Mouse (Mus musculus) embryonic facial prominence, embryonic 11.5 days (tissue): ENCODE measurements around the gene Ski. TPM values are rescaled to one million over a fixed set of nuclear protein-coding genes. Genes with fewer than 3 reads are reported as not detected.

Source experiments
- ATAC-seq: fragments of 200-750 bp; cut with Nextera tagmentation; replicated peaks from 2 replicates; pipeline ENCODE4 v1.8.0; 2017; ENCODE audit warnings: low read depth; ENCODE audit not compliant: insufficient number of reproducible peaks, low FRiP score, low TSS enrichment
- DNase-seq: peaks from one replicate; pipeline ENCODE4 v3.0.0-alpha.2; 2015; ENCODE audit warnings: low spot score
- H3K27ac ChIP-seq: fragments of 300-500 bp; sonication (generic); replicated peaks from 2 replicates; pipeline ENCODE4 v1.5.1; 2014; ENCODE audit warnings: mild to moderate bottlenecking, low read depth, low read length, control low read depth
- H3K27me3 ChIP-seq: fragments of 300-500 bp; sonication (generic); 2 replicates; pipeline ENCODE4 v1.6.1; 2014; ENCODE audit warnings: mild to moderate bottlenecking, low read length, moderate library complexity, mixed read lengths; ENCODE audit not compliant: control insufficient read depth, insufficient read depth
- H3K36me3 ChIP-seq: fragments of 300-500 bp; sonication (generic); replicated peaks from 2 replicates; pipeline ENCODE4 v1.6.1; 2014; ENCODE audit warnings: low read depth, mild to moderate bottlenecking, low read length, moderate library complexity, mixed read lengths; ENCODE audit not compliant: control insufficient read depth, insufficient read depth
- H3K4me1 ChIP-seq: fragments of 300-500 bp; sonication (generic); 2 replicates; pipeline ENCODE4 v1.6.1; 2014; ENCODE audit warnings: low read length, mixed read lengths; ENCODE audit not compliant: control insufficient read depth, insufficient read depth
- H3K4me2 ChIP-seq: fragments of 300-500 bp; sonication (generic); 2 replicates; pipeline ENCODE4 v1.6.1; 2014; ENCODE audit warnings: low read depth, mild to moderate bottlenecking, control low read depth, low read length, moderate library complexity
- H3K4me3 ChIP-seq: fragments of 300-500 bp; sonication (generic); 2 replicates; pipeline ENCODE4 v1.5.1; 2014; ENCODE audit warnings: low read depth, low read length, control low read depth
- H3K9ac ChIP-seq: fragments of 300-500 bp; sonication (generic); replicated peaks from 2 replicates; pipeline ENCODE4 v1.6.1; 2014; ENCODE audit warnings: mild to moderate bottlenecking, control low read depth, low read length
- H3K9me3 ChIP-seq: fragments of 300-500 bp; sonication (generic); replicated peaks from 2 replicates; pipeline ENCODE4 v1.6.1; 2016; ENCODE audit warnings: mild to moderate bottlenecking, low read length, inconsistent platforms, mixed read lengths; ENCODE audit not compliant: control insufficient read depth
- WGBS: fragments of 180-500 bp; shearing (Covaris S2); extraction: QIAGEN DNeasy Blood & Tissue Kit; methylation state at CpG from one replicate; pipeline ENCODE4 v1.1.7; 2014; 5-methylcytosine and 5-hydroxymethylcytosine counted together
- polyA plus RNA-seq: library from polyadenylated mRNA; unstranded; fragments of >200 nt; fragmentation: Nextera tagmentation; extraction: Ambion mirVana; gene quantifications from 2 replicates; pipeline ENCODE4 v1.2.1, GENCODE M21; 2014

Ski gene
- polyA plus RNA-seq, 1 experiment from 2014 or later: 15.4 TPM

GRCm38 (mm10) chr4:155148910-155149698 is 73.3 kb downstream of the Ski start:
- Histone ChIP-seq H3K4me3 (no peak overlapping the region), H3K36me3 (no peaks in the 10 kb centered on the region), H3K9ac (no peak overlapping the region), H3K27ac (no peak overlapping the region), H3K27me3 (no peaks in the 10 kb centered on the region; the same call in 1 of the 2 replicates), H3K4me2 (no peak overlapping the region), H3K9me3 (no peaks in the 10 kb centered on the region), H3K4me1 (peaks cover 22% of the 10 kb centered on the region)
- 69% methylated on average over 8 of the region's 8 CpGs for WGBS
- DNase-seq: peak; percentile 44
- no peak for ATAC-seq

- no peaks in the 10 kb centered on the region for H3K9me3 ChIP-seq
- H3K27me3 ChIP-seq: no peaks in the 10 kb centered on the region; the same call in 1 of the 2 replicates
- peaks cover 26% of the 10 kb centered on the region for H3K4me1 ChIP-seq
- 87% methylated on average over 4 of the region's 4 CpGs for WGBS
- no peak overlapping the region for H3K27ac ChIP-seq
- no peak overlapping the region for H3K4me2 ChIP-seq
- no peak for ATAC-seq
- H3K9ac ChIP-seq: no peak overlapping the region
- no peaks in the 10 kb centered on the region for H3K36me3 ChIP-seq
- no peak for DNase-seq
- no peak overlapping the region for H3K4me3 ChIP-seq
Measured at GRCm38 (mm10) chr4:155148453-155148852, 73.9 kb downstream of the Ski start.

GRCm38 (mm10) chr4:155146107-155146823 is 76.1 kb downstream of the Ski start:
- H3K4me3 ChIP-seq: no peak overlapping the region
- no peak for ATAC-seq
- H3K36me3 ChIP-seq: no peaks in the 10 kb centered on the region
- H3K27me3 ChIP-seq: no peaks in the 10 kb centered on the region; the same call in 1 of the 2 replicates
- H3K9ac ChIP-seq: no peak overlapping the region
- H3K27ac ChIP-seq: 0 out of 2 replicates have a peak overlapping the region, but pooled peaks have one; percentile 35
- DNase-seq: no peak
- 69% methylated on average over 14 of the region's 14 CpGs for WGBS
- H3K9me3 ChIP-seq: no peaks in the 10 kb centered on the region
- H3K4me1 ChIP-seq: peaks cover 21% of the 10 kb centered on the region
- no peak overlapping the region for H3K4me2 ChIP-seq

GRCm38 (mm10) chr4:155144548-155145180 is 77.7 kb downstream of the Ski start:
- H3K4me3 ChIP-seq: no peak overlapping the region
- 40% methylated on average over 4 of the region's 4 CpGs for WGBS
- no peaks in the 10 kb centered on the region for H3K27me3 ChIP-seq
- H3K4me2 ChIP-seq: no peak overlapping the region
- no peak overlapping the region; the same call in 1 of the 2 replicates for H3K9ac ChIP-seq
- peaks cover 13% of the 10 kb centered on the region for H3K4me1 ChIP-seq
- no peaks in the 10 kb centered on the region for H3K36me3 ChIP-seq
- DNase-seq (no peak), ATAC-seq (no peak)
- H3K9me3 ChIP-seq: no peaks in the 10 kb centered on the region
- peak overlapping the region; percentile 71 for H3K27ac ChIP-seq

GRCm38 (mm10) chr4:155143871-155144502 is 78.4 kb downstream of the Ski start:
- no peaks in the 10 kb centered on the region for H3K36me3 ChIP-seq
- 47% methylated on average over 12 of the region's 12 CpGs for WGBS
- no peaks in the 10 kb centered on the region for H3K27me3 ChIP-seq
- H3K9me3 ChIP-seq: no peaks in the 10 kb centered on the region
- H3K27ac ChIP-seq: peak overlapping the region; percentile 71
- H3K4me3 ChIP-seq: no peak overlapping the region
- H3K4me1 ChIP-seq: peaks cover 13% of the 10 kb centered on the region
- H3K9ac ChIP-seq: peak overlapping the region; percentile 14
- peak; percentile 36; the same call in 1 of the 2 replicates for ATAC-seq
- peak; percentile 72 for DNase-seq
- H3K4me2 ChIP-seq: no peak overlapping the region

- no peaks in the 10 kb centered on the region for H3K9me3 ChIP-seq
- DNase-seq: no peak
- no peak for ATAC-seq
- H3K36me3 ChIP-seq: no peaks in the 10 kb centered on the region
- peaks cover 13% of the 10 kb centered on the region for H3K4me1 ChIP-seq
- no peak overlapping the region for H3K4me3 ChIP-seq
- no peaks in the 10 kb centered on the region for H3K27me3 ChIP-seq
- peak overlapping the region; percentile 71 for H3K27ac ChIP-seq
- WGBS: 55% methylated on average over 2 of the region's 2 CpGs
- H3K4me2 ChIP-seq: no peak overlapping the region
- peak overlapping the region; percentile 14 for H3K9ac ChIP-seq
Measured at GRCm38 (mm10) chr4:155143411-155143810, 79.0 kb downstream of the Ski start.

- Histone ChIP-seq H3K36me3 (no peaks in the 10 kb centered on the region), H3K27me3 (no peaks in the 10 kb centered on the region), H3K4me3 (no peak overlapping the region), H3K9me3 (no peaks in the 10 kb centered on the region), H3K4me2 (no peak overlapping the region), H3K4me1 (peaks cover 13% of the 10 kb centered on the region), H3K9ac (no peak overlapping the region), H3K27ac (no peak overlapping the region)
- 92% methylated on average over 5 of the region's 5 CpGs for WGBS
- ATAC-seq: no peak
- no peak for DNase-seq
Measured at GRCm38 (mm10) chr4:155142836-155143235, 79.6 kb downstream of the Ski start.
